Mouse (Mus musculus): Measurements from ENCODE around the gene Eme2.

Eme2 gene

GRCm38 (mm10) chr17:24874405-24874745 lies 20.5 kb downstream of the Eme2 start:
- no peak for DNase-seq (ENCODE audit: low spot score)

GRCm38 (mm10) chr17:24873695-24874404 lies 21.0 kb downstream of the Eme2 start:
- DNase-seq (ENCODE audit: low spot score), result no peak

- no peak for DNase-seq (ENCODE audit: low spot score)
These were observed 27.0 kb downstream of the Eme2 start for GRCm38 (mm10) chr17:24867914-24868313.

- DNase-seq (ENCODE audit: low spot score), result no peak
These were observed 29.1 kb downstream of the Eme2 start, which contains the start of gene Igfals for GRCm38 (mm10) chr17:24865776-24866175. Gene Igfals, plus strand, starts transcription at chr17:24865997.

- no peak for DNase-seq (ENCODE audit: low spot score)
These were observed 33.1 kb downstream of the Eme2 start for GRCm38 (mm10) chr17:24861785-24862184.

GRCm38 (mm10) chr17:24860076-24860475 lies 34.8 kb downstream of the Eme2 start:
- no peak for DNase-seq (ENCODE audit: low spot score)

- DNase-seq (ENCODE audit: low spot score), result no peak
These were observed 35.9 kb downstream of the Eme2 start for GRCm38 (mm10) chr17:24858967-24859366.

- DNase-seq (ENCODE audit: low spot score), result no peak
These were observed 36.9 kb downstream of the Eme2 start for GRCm38 (mm10) chr17:24857831-24858470.

GRCm38 (mm10) chr17:24856589-24856988 lies 38.3 kb downstream of the Eme2 start:
- DNase-seq (ENCODE audit: low spot score), result no peak

GRCm38 (mm10) chr17:24855838-24856464 lies 38.9 kb downstream of the Eme2 start:
- DNase-seq (ENCODE audit: low spot score), result no peak

- no peak for DNase-seq (ENCODE audit: low spot score)
These were observed 43.3 kb downstream of the Eme2 start for GRCm38 (mm10) chr17:24851381-24852125.

- DNase-seq (ENCODE audit: low spot score), result no peak
These were observed 44.1 kb downstream of the Eme2 start for GRCm38 (mm10) chr17:24850773-24851127.

GRCm38 (mm10) chr17:24850065-24850772 lies 44.7 kb downstream of the Eme2 start, which contains the start of gene Fahd1:
Gene Fahd1, minus strand, starts transcription at chr17:24850364.
- DNase-seq (ENCODE audit: low spot score), result peak; percentile 92

- no peak for DNase-seq (ENCODE audit: low spot score)
These were observed 45.2 kb downstream of the Eme2 start for GRCm38 (mm10) chr17:24849733-24850064.

- DNase-seq (ENCODE audit: low spot score), result no peak
These were observed 46.3 kb downstream of the Eme2 start for GRCm38 (mm10) chr17:24848600-24849031.

- no peak for DNase-seq (ENCODE audit: low spot score)
These were observed 47.5 kb downstream of the Eme2 start for GRCm38 (mm10) chr17:24847386-24847785.

- DNase-seq (ENCODE audit: low spot score), result no peak
These were observed 50.4 kb downstream of the Eme2 start for GRCm38 (mm10) chr17:24844525-24844924.

GRCm38 (mm10) chr17:24842631-24843030 lies 52.3 kb downstream of the Eme2 start:
- DNase-seq (ENCODE audit: low spot score), result no peak

- no peak for DNase-seq (ENCODE audit: low spot score)
These were observed 53.8 kb downstream of the Eme2 start for GRCm38 (mm10) chr17:24841133-24841532.

- DNase-seq (ENCODE audit: low spot score), result no peak
These were observed 54.5 kb downstream of the Eme2 start for GRCm38 (mm10) chr17:24840341-24840740.

- no peak for DNase-seq (ENCODE audit: low spot score)
These were observed 55.0 kb downstream of the Eme2 start, which contains the start of gene Hagh for GRCm38 (mm10) chr17:24839842-24840241. Gene Hagh, plus strand, starts transcription at chr17:24840143.
